Mouse (Mus musculus) induced T-regulatory cell, adult 2 months (primary cell): ENCODE measurements around the gene Tnnc1.
A peak's percentile ranks its signal among the peaks of the same experiment; 100 is the strongest.

Experiments used
- DNase-seq: peaks from one replicate; pipeline ENCODE4 v3.0.0-alpha.2; 2012; ENCODE audit warnings: low read depth

The Tnnc1 gene

GRCm38 (mm10) chr14:31213868-31214267 lies 5.8 kb downstream of the Tnnc1 start:
- no peak for DNase-seq

- DNase-seq, result no peak
Observed at GRCm38 (mm10) chr14:31214684-31215083, 6.6 kb downstream of the Tnnc1 start.

GRCm38 (mm10) chr14:31215157-31216002 lies 7.3 kb downstream of the Tnnc1 start:
- DNase-seq, result peak; percentile 89

GRCm38 (mm10) chr14:31216846-31217245 lies 8.7 kb downstream of the Tnnc1 start, which contains the start of gene Nisch:
TSS of gene Nisch (minus strand) at chr14:31216946.
- no peak for DNase-seq

- peak; percentile 46 for DNase-seq
Observed at GRCm38 (mm10) chr14:31217666-31218065, 9.6 kb downstream of the Tnnc1 start, which contains the start of gene Sema3g. TSS of gene Sema3g (plus strand) at chr14:31217860.

- no peak for DNase-seq
Observed at GRCm38 (mm10) chr14:31226978-31227377, 18.9 kb downstream of the Tnnc1 start.

- peak; percentile 25 for DNase-seq
Observed at GRCm38 (mm10) chr14:31228234-31228633, 20.1 kb downstream of the Tnnc1 start.

GRCm38 (mm10) chr14:31230442-31230841 lies 22.3 kb downstream of the Tnnc1 start:
- no peak for DNase-seq

- no peak for DNase-seq
Observed at GRCm38 (mm10) chr14:31232404-31233069, 24.4 kb downstream of the Tnnc1 start.

- DNase-seq, result no peak
Observed at GRCm38 (mm10) chr14:31233070-31233995, 25.2 kb downstream of the Tnnc1 start.

GRCm38 (mm10) chr14:31233996-31234591 lies 26.0 kb downstream of the Tnnc1 start:
- peak; percentile 84 for DNase-seq

GRCm38 (mm10) chr14:31237101-31237882 lies 29.2 kb downstream of the Tnnc1 start:
- DNase-seq, result no peak

- no peak for DNase-seq
Observed at GRCm38 (mm10) chr14:31240528-31240927, 32.4 kb downstream of the Tnnc1 start.

GRCm38 (mm10) chr14:31244777-31245176 lies 36.7 kb downstream of the Tnnc1 start:
- no peak for DNase-seq

- DNase-seq, result no peak
Observed at GRCm38 (mm10) chr14:31245946-31246345, 37.8 kb downstream of the Tnnc1 start.

- no peak for DNase-seq
Observed at GRCm38 (mm10) chr14:31248396-31248795, 40.3 kb downstream of the Tnnc1 start.

- no peak for DNase-seq
Observed at GRCm38 (mm10) chr14:31250222-31251083, 42.3 kb downstream of the Tnnc1 start.

GRCm38 (mm10) chr14:31251084-31251604 lies 43.0 kb downstream of the Tnnc1 start, which contains the start of the genes Phf7 and Bap1:
TSS of gene Phf7 (minus strand) at chr14:31251317.
TSS of gene Bap1 (plus strand) at chr14:31251450.
- peak; percentile 97 for DNase-seq

- DNase-seq, result no peak
Observed at GRCm38 (mm10) chr14:31251626-31252025, 43.5 kb downstream of the Tnnc1 start.
